Mouse (Mus musculus): ENCODE measurements around the gene Snx15.

Snx15 gene

GRCm38 (mm10) chr19:6118677-6119185, 9.4 kb downstream of the Snx15 start:
- DNase-seq, result no peak

GRCm38 (mm10) chr19:6117986-6118676, 10.0 kb downstream of the Snx15 start, which contains the start of gene Sac3d1:
TSS of gene Sac3d1 (minus strand) at chr19:6118650.
- DNase-seq, result peak; percentile 81 to 86

GRCm38 (mm10) chr19:6117346-6117985, 10.6 kb downstream of the Snx15 start:
- DNase-seq, result peak in 1 of 2 experiments; percentile 24

- DNase-seq, result no peak
Measured at GRCm38 (mm10) chr19:6116113-6116850, 11.8 kb downstream of the Snx15 start.

GRCm38 (mm10) chr19:6113116-6113515, 15.0 kb downstream of the Snx15 start:
- no peak for DNase-seq

- DNase-seq, result no peak
Measured at GRCm38 (mm10) chr19:6105586-6105985, 22.5 kb downstream of the Snx15 start, which contains the start of gene Naaladl1. TSS of gene Naaladl1 (plus strand) at chr19:6105782.

GRCm38 (mm10) chr19:6104476-6104875, 23.6 kb downstream of the Snx15 start:
- DNase-seq, result no peak

GRCm38 (mm10) chr19:6102169-6102853, 25.8 kb downstream of the Snx15 start:
- DNase-seq, result no peak

- DNase-seq, result no peak
Measured at GRCm38 (mm10) chr19:6101186-6101585, 26.9 kb downstream of the Snx15 start.

- no peak for DNase-seq
Measured at GRCm38 (mm10) chr19:6097847-6098246, 30.3 kb downstream of the Snx15 start.

- DNase-seq, result no peak
Measured at GRCm38 (mm10) chr19:6094119-6094518, 34.0 kb downstream of the Snx15 start, which contains the start of gene AC131692.1. TSS of gene AC131692.1 (plus strand) at chr19:6094419.

GRCm38 (mm10) chr19:6088841-6089240, 39.3 kb downstream of the Snx15 start:
- no peak for DNase-seq

- DNase-seq, result peak in 1 of 2 experiments; percentile 60
Measured at GRCm38 (mm10) chr19:6085417-6085879, 42.7 kb downstream of the Snx15 start.

GRCm38 (mm10) chr19:6084478-6085248, 43.4 kb downstream of the Snx15 start, which contains the start of the genes Zfpl1 and Cdca5:
TSS of gene Zfpl1 (minus strand) at chr19:6084956.
TSS of gene Cdca5 (plus strand) at chr19:6084983.
- peak; percentile 93 to 95 for DNase-seq

- no peak for DNase-seq
Measured at GRCm38 (mm10) chr19:6082156-6082555, 45.9 kb downstream of the Snx15 start, which contains the start of gene Gm28374. TSS of gene Gm28374 (minus strand) at chr19:6082256.

GRCm38 (mm10) chr19:6079983-6080480, 48.1 kb downstream of the Snx15 start, which contains the start of gene Tmem262:
TSS of gene Tmem262 (plus strand) at chr19:6080033.
- DNase-seq, result no peak

GRCm38 (mm10) chr19:6076564-6077393, 51.3 kb downstream of the Snx15 start, which contains the start of gene Vps51:
TSS of gene Vps51 (minus strand) at chr19:6077231.
- DNase-seq, result peak; percentile 62 to 78

GRCm38 (mm10) chr19:6073889-6074288, 54.2 kb downstream of the Snx15 start:
- DNase-seq, result no peak

- DNase-seq, result no peak
Measured at GRCm38 (mm10) chr19:6071261-6071660, 56.8 kb downstream of the Snx15 start.

Measured in thymus, adult 18-20 months (tissue).